Mouse (Mus musculus) gastrocnemius, postnatal 14 days (tissue): ENCODE results near the gene Fam76a. TPM values are rescaled to one million over a fixed set of nuclear protein-coding genes. Genes with fewer than 3 reads are reported as not detected.

Experiments
- DNase-seq: peaks from one replicate; pipeline ENCODE4 v3.0.0; 2021; ENCODE audit warnings: mixed read lengths
- intact Hi-C: fragments of 180-260 bp; cut with DNase I; formaldehyde crosslinking; loops from one replicate; pipeline ENCODE4 v1.15.1; 2025; ENCODE audit warnings: low total_unique reads
- total RNA-seq, 2 experiments: library from RNA; stranded (reverse); gene quantifications; 2 replicates each; pipeline ENCODE4 v1.2.3; 2021

The Fam76a gene
- total RNA-seq, 2 experiments from 2014 or later, result 21.2 to 27.4 TPM

- DNase-seq, result no peak
- intact Hi-C loops, result no loop called here
Observed at GRCm38 (mm10) chr4:132905843-132906360, 16.5 kb downstream of the Fam76a start.

DNA sequence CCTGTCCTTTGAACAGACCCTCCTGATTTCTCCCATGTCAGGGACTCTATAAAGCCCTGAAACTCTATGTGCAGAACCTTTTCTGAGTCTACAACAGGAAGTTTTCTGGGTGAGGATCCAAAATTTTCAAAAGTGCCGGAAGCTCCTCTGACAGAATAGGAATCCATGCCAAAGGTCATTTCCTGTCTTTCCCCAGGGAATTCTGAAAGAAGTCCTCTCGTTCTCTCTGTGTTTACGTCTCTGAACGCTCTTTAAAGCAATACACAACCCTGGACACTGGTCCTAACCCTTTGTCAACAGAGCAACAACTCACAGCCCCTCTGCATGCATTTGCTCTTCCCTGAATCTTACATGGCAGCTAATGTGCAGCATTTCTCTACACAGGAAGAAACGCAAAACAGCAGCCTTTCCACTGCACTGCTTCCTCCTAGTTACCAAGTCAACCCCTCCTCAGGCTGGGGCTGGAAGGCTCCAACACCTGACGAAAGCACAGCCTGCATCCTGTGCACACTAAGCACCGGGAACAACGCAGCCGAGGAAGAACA lies 17.5 kb downstream of the Fam76a start:
- intact Hi-C loops, result no loop called here

GRCm38 (mm10) chr4:132904071-132904470 lies 18.3 kb downstream of the Fam76a start:
- DNase-seq, result no peak
- intact Hi-C loops, result no loop called here

More for the DNA sequence above, 17.5 kb downstream of the Fam76a start:
- no peak for DNase-seq

DNA sequence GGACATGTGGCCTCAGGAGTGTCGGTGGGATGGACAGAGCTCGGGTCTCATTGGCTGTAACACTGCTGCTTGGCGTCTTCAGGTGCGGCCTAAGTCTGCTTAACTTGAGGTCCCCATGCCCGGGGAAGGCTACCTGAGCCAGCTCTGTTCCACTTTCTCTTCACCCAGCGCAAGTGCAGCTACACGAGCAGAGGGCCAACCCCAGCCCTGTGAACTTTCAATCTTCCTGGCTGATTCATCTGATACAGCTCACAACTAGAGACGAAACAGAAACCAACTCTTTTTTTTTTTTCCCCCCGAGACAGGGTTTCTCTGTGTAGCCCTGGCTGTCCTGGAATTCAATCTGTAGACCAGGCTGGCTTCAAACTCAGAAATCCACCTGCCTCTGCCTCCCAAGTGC lies 24.2 kb downstream of the Fam76a start:
- DNase-seq, result no peak

GRCm38 (mm10) chr4:132894402-132894801 lies 28.0 kb downstream of the Fam76a start:
- no peak for DNase-seq
- intact Hi-C loops, result no loop called here

More for the DNA sequence above, 24.2 kb downstream of the Fam76a start:
- intact Hi-C loops, result no loop called here

DNA sequence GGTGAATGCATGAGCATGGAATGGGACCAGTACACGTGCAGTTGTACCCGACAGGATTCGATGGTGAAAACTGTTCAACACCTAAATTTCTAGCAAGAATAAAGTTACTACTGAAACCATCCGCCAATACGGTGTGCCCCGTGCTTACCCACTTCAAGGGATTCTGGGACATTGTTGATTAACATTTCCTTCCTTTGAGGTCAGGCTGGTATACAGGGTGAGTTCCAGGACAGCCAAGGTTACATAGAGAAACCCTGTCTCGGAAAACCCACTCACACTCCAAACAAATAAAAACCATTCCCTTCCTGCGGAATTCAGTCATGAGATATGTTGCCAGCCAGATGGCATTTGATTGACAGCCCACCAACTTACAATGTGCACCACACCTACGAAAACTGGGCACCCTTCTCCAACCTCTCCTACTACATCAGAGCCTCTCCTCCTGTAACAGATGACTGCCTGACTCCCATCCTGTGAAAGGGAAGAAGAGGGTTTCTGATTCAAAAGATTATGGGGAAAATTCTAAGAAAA lies 37.4 kb downstream of the Fam76a start:
- intact Hi-C loops, result no loop called here
- no peak for DNase-seq

GRCm38 (mm10) chr4:132884064-132884843 lies 38.1 kb downstream of the Fam76a start, which contains the start of gene Stx12:
Stx12 (minus strand) TSS chr4:132884509.
- peak; percentile 90 for DNase-seq
- intact Hi-C loops, result no loop called here

DNA sequence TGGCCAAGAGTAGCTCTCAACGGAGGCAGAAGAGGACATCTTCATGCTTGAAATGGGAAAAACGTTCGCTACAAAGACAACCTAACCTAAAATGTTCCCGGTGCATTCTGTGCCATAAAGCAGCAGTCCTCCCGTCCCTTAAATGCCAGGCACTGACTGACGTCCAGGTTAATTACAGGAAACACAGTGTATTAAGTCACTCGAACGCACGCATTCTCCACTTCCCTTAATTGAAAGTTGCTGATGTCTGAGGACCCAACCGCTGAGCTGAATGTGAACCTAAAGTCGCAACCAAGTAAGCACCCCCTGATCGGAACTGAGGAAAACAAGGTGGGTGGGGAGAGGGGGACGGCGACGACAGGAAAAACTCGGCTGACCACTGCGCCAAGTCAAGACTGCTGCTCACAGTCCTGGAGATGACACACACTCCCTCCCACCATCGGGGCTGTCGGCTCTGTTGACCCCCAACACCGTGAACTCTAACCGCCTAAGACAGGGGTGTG lies 38.7 kb downstream of the Fam76a start:
- intact Hi-C loops, result no loop called here
- no peak for DNase-seq

DNA sequence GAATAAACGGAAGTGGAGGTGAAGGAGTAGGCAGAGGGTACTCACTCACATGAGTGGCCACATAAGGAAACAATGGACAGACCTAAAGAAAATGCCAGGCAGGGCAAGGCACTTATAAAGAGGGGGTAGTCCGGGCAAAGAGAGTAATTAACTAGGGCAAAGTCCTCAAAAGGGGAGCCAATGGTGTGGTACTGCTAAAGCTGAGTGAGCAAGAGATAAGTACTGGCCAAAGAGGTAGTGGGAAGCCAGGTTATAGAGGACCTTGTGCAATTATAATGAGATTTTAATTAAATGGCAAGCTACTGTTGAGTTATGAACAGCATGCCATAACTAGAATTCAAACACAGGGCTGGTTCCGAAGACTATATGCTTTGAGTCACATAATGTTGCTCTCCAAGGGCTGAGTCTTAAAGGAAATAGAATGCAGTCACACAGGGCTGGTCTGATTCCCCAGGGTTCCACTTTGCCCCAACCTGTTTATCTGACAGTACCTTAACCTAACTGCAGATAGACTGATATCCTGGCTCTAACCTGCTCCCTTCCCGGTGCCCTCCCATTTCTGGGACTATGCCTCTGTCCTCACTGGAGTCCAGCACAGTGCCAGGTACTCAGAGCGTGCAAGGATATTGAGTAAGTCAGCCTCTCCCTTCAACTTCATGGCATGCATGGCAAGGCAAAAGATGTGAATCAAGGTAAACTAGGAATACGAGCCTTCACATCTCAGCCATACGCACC lies 47.8 kb downstream of the Fam76a start:
- intact Hi-C loops, result no loop called here
- DNase-seq, result no peak

DNA sequence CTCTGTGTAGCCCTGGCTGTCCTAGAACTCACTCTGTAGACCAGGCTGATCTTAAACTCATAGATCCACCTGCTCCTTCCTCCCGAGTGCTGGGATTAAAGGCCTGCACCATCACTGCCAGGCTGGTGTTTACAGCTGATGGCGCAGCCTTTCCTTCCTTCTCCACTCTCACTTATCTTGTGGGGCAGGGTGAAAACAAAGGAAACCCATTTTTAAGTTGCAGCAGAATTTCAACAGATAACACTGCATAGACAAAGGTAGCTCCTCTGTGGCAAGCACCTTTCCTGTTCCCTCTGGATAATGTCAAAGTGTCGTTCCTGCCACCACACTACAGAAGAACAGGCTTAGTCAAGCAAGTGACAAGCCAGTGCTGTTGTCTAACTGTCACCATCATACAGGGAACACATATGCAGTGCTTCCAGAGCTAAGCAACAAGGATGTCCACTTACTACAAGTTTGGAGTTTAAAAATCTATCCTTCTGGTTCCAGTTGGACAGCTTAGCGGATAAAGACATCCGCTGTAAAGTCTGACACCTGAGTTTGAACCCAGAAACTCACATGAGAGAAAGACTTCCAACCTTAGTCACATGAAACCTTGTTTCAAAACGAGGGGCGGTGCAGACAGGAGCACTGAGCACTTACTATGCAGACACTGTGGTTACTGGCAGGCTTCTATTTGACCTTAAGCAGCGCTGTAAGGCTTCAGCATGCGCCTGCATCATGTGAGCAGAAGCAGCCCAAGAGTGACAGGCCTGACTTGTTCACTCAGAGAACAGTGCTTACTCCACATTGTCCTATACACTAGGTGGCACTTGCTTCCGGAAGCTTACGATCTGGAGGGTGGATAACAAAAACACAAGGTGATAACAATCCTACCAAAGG lies 48.6 kb downstream of the Fam76a start:
- DNase-seq, result no peak

DNA sequence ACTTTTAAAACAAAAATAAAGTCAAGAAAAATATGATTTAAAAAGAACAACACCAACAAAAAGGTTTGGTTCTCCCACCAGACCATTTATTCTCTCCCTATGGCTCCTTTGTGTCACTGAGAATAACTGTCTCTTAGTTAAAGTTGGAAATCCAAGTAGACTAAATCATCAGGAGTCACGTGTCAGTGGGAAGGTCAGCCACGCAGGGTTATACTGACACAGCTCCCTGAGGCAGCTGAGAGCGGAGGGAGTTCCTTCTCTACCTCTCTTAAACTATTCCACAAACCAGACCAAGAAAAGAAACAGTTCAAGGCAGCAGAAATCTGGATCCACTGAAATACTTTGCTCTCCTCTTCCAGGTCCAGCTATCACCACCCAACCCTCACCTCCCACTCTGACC lies 51.2 kb downstream of the Fam76a start:
- no peak for DNase-seq
- intact Hi-C loops, result no loop called here

More for the DNA sequence above, 48.6 kb downstream of the Fam76a start:
- intact Hi-C loops, result no loop called here

DNA sequence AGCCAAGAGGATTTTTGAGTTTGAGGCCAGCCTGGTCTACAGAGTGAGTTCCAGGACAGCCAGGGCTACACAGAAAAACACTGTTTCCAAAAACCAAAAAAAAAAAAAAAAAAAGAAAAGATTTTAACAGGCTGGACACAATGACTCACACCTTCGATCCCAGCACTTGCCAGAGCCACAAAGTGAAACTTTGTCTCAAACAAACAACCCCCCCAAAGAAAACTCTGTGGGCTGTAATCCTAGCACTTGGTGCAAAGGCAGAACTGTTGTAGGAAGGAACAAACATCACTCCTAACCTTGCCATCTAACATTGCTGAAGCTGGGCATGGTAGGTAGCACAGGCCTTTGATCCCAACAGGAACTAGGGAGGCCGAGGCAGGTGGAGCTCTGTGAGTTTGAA lies 57.5 kb downstream of the Fam76a start:
- DNase-seq, result no peak
- intact Hi-C loops, result no loop called here

DNA sequence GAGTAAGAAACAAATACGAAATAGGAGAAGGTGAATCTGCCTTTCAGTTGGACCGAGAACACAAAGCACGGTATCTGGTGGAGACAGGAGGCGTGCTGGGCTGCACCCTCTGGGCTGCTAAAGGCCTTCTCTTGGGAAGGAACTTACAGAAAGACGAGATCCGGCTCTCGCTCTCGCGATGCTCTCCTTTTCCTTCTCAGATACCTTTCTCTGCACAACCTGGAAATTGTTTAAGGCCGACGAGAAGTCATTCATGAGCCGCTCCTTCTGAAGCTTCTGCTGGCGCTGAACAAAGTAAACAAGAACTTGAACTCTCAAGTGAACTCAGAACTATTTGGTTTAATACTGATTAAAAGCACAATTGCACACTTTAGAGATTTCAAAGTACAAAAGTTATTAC lies 59.3 kb downstream of the Fam76a start:
- no peak for DNase-seq
- intact Hi-C loops, result no loop called here

DNA sequence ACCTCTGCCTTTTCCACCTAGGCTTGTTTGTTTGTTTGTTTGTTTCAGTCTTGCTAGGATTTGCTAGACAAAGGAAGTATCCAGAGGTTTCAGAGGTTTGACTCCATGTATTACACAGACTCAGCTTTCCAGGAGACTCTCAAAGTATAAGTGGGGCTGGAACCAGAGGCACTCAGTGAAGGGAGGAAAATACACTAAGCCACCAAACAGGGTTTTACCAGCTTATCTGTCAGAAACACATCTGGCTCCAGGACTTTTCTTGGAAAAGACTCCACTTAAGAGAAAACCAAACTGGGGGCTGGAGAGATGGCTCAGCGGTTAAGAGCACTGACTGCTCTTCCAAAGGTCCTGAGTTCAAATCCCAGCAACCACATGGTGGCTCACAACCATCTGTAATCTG lies 61.5 kb downstream of the Fam76a start:
- intact Hi-C loops, result no loop called here
- no peak for DNase-seq

Other genes starting within 250 kb of the Fam76a start
- 1 to 10 TPM; 1.6 to 1.9 TPM for gene Xkr8, start 190.0 kb downstream of the Fam76a start, total RNA-seq
- 1 to 10 TPM; 1.9 to 3.0 TPM for gene Smpdl3b, start 165.3 kb downstream of the Fam76a start, total RNA-seq
- 10 to 100 TPM; 14.1 to 14.9 TPM for gene Rpa2, start 154.2 kb downstream of the Fam76a start, total RNA-seq
- gene Themis2, start 126.2 kb downstream of the Fam76a start, total RNA-seq, result 1 to 10 TPM; 1.5 to 1.7 TPM
- 10 to 100 TPM; 16.3 to 17.5 TPM for gene Ppp1r8, start 79.4 kb downstream of the Fam76a start, total RNA-seq
- 10 to 100 TPM; 23.3 to 24.3 TPM for gene Stx12, start 38.0 kb downstream of the Fam76a start, total RNA-seq
- gene Fgr, start 51.5 kb upstream of the Fam76a start, total RNA-seq, result under 1 TPM; 0.10 to 0.16 TPM
- 10 to 100 TPM; 37.1 to 56.1 TPM for gene Ahdc1, start 88.7 kb upstream of the Fam76a start, total RNA-seq
- 10 to 100 TPM; 53.8 to 63.9 TPM for gene Wasf2, start 207.9 kb upstream of the Fam76a start, total RNA-seq